Mouse (Mus musculus) megakaryocyte-erythroid progenitor cell, adult 5-6 weeks (primary cell): ENCODE measurements around the gene Reep6. TPM values are rescaled to one million over a fixed set of nuclear protein-coding genes. Genes with fewer than 3 reads are reported as not detected.
A peak's percentile ranks its signal among the peaks of the same experiment; 100 is the strongest.

Experiments
- ATAC-seq: replicated peaks from 2 replicates; pipeline ENCODE4 v1.8.0; 2016; ENCODE audit warnings: mild to moderate bottlenecking, inconsistent platforms; ENCODE audit not compliant: severe bottlenecking, poor library complexity, low FRiP score, low TSS enrichment
- total RNA-seq, 2 experiments: library from RNA; stranded (forward) in 1 of 2; stranded (reverse) in 1 of 2; fragments of 200-1000, 215-1000 nt in 1 of 2; fragments of >200 nt in 1 of 2; fragmentation: Nextera tagmentation in 1 of 2; gene quantifications; 2 replicates each; pipeline ENCODE4 v1.2.3; 2014 to 2017

Gene Reep6
- 23.1 and 23.7 TPM in 2 replicates for total RNA-seq (2014; fragmentation: Nextera tagmentation)
- total RNA-seq (2017) = 2.7 and 6.8 TPM in 2 replicates

DNA sequence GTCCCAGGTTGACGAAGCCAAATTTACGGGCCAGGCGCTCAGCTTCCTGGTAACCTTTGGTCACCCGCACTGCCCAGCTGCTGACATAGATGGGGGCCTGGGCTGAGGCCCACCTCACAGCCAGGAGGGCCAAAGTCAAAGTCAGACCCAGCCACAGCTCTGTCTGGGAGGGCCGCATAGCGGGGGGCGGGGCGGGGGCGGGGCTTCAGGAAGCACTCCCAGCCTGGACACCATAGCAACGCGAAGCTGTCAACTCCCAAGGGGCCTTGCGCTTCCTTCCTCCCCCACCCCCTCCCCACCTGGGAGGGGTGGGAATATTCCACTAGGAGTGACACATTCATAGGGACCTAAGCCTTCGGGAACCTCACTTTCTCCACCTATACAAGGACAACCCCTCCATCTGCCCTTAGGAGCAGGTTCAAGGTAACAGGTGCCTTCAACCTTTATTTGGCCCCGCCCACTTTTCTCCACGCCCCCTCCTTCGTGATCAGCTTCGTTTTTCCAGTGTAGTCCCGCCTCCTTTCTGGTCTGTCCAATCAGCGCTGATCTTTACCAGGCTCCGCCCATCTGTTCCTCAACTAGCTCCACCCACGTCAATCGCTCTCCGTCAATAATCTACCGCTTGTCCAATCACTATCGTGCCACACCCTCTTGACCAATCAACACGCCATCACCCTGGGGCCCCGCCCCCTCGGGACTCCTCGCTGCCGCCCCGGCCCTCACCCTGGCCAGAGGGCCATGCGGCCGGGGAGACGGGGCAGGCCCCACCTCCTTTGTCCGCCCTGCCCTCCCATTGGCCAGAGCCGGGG lies at the start of gene Reep6, which contains the start of gene Pcsk4:
Gene Reep6, plus strand, starts transcription at position 681 of the 809 bp plus-strand sequence.
Gene Pcsk4, minus strand, starts transcription at position 226 of the 809 bp plus-strand sequence.
- peak; percentile 88 for ATAC-seq

DNA sequence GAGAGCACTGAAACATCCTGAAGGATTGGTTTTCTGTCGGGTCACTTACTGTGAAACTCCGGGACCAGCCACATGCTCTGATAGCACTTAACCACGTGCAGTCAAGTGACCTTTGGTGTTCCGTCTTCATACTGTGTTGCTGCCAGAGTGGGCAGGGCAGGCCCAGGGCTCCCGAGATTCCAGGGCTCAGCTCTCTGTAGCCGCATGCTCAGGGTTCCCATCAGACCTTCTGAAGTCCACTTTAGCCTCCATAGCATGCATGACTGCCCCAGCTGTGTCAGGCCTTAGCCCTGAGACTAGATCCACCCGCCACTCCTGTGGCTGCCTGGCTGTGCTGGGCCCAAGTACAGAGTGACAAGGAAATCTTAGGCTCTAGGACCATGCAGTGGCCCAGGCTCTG lies 48.4 kb upstream of the Reep6 start:
- no peak for ATAC-seq

DNA sequence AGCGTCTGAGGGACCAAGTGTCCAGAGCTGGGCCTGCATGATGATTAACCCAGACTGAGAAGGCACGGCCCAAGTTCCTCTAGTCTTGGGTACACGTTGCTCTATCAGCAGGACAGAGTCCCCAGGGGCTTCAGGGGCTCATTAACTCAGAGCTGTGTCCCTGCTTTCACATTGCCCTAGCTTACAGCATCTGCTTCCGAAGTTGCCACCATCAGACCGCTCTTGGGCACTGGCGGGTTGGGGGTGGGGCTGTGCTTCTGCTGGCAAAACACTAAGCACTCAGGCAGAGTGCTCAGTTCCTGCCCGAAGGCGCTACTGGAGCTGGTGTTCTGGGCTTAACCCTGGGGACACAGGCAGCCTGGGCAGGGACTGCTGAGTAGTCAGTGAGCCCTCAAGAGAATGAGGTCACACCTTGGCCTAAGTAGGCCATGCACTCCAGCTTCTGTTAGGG lies 47.8 kb upstream of the Reep6 start:
- ATAC-seq = 0 out of 2 replicates have a peak, but pooled peaks have one; percentile 23

- no peak for ATAC-seq
These were observed 47.0 kb upstream of the Reep6 start for GRCm38 (mm10) chr10:80282481-80283441.

DNA sequence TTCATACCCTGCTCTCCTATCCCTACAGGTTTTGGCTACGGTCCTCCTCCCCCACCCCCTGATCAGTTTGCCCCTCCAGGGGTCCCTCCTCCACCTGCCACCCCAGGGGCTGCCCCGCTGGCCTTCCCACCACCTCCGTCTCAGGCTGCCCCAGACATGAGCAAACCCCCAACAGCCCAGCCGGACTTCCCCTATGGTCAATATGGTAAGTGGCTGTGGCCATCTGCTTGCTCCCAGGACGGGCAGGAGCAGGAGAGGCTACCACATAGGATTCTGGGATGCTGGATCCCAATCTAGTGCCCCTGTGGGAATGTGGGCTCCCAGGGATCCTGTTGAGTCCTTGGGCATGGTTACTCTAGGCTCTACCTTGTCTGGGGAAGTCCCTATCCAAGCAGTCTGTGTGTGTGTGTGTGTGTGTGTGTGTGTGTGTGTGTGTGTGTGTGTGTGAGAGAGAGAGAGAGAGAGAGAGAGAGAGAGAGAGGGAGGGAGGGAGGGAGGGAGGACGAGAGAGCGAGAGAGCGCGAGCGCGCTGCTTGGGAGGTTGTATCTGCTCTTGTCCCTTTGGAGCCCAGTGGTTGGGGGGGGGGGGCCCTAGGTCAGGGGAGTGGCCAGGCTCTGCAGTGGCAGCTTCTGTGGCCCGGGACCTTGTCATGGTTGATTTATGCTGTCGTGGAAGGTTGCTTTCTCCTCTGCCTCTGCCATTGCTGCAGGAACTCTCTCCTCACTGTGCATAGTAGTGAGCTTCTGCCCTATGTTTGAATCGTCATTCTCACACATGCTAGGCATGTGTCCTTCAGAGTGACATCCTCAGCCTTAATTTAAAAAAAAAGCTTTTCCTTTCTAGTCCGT lies 44.3 kb upstream of the Reep6 start:
- ATAC-seq = no peak

- no peak for ATAC-seq
These were observed 41.7 kb upstream of the Reep6 start for GRCm38 (mm10) chr10:80288097-80288496.

DNA sequence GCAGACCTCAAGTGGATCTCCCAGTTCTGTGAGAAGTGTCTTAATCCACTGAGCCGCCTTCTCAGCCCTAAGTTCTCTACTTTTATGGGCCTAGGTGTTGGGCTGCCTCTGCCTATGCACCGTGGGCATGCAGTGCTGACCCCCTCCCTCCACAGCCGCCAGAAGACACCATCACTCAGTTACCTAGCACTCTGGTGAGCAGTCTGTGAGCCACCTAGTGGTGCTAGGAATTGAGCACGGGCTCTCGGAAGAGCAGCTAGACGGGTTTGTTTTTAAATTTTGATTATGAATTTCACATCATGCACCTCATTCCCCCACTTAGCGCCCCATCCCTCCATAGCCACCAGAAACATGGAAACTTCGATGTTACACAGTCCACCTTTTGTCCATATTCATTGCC lies 41.1 kb upstream of the Reep6 start:
- ATAC-seq = no peak

DNA sequence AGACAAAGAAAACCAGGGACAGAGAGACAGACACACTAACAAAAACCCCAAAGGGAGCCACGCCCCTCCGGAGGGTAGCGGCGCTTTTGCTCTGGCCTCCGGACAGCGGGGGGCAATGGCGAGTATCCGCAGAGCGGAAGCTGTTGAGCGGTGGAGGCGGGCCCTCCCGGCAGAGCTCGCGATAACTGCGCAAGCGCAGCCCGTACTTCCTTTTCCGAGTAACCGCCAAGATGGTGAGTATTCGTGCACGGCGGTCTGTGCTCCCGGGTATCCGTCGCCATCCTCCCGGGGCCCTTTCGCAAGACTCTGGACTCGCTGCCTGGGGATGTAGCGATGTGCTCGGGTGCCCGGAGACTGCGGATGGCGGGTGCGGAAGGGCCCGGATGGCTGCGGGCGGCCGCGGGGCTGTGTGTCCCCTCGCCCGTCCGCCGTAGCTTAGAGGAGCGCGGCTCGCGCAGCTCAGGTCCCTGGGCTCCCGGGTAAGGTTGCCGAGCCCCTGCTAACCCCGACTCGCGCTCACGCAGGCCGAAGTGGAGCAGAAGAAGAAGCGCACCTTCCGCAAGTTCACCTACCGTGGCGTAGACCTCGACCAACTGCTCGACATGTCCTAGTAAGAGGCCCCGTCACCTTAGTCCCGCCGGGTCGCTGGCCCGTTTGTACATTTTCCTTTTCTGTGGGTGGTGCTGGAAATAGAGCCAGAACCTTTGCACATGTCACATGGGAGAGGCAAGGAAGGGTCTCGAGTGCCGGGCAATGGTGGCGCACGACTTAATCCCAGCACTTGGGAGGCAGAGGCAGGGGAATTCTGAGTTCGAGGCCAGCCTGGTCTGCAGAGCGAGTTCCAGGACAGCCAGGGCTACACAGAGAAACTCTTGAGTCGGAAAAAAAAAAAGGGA lies 37.3 kb upstream of the Reep6 start, which contains the start of gene Rps15:
Gene Rps15, plus strand, starts transcription at position 203 of the 896 bp plus-strand sequence.
- peak; percentile 72 for ATAC-seq

DNA sequence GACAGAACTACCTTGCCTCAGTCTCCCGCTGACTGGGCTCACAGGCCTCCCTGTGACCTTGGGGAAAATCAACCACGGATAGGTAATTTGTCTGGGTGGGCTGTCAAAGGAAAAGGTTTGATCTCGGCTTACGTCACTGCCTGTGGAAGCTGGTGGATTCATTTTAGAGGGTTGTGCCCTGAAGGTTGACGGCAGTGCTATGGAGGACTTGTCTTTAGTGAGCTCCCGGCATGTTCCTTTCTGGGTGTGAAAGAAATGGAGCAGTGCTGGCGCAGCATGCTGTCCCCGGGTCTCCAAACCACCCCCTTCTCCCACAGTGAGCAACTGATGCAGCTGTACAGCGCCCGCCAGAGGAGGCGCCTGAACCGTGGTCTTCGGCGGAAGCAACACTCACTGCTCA lies 36.4 kb upstream of the Reep6 start:
- no peak for ATAC-seq

DNA sequence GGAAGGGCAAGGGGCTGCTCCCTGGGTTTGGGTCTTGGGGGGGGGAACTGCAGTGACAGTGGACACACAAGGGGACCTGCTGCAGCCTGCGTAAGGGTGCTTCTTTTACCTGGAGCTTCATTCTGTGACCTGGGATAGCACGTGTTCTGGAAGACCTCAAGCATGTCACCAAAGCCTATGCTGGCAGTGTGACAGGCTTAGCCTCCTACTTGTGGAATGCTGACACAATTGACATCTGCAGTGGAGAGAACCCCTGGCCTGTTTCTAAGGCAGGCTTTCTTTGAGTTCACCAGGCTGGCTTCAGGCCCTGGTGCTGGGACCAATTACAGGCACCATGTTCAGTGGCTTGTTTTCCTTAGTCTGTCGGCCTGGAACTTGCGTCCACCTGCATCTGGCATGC lies 35.4 kb upstream of the Reep6 start:
- no peak for ATAC-seq

- ATAC-seq = no peak
These were observed 34.9 kb upstream of the Reep6 start for GRCm38 (mm10) chr10:80294788-80295303.

DNA sequence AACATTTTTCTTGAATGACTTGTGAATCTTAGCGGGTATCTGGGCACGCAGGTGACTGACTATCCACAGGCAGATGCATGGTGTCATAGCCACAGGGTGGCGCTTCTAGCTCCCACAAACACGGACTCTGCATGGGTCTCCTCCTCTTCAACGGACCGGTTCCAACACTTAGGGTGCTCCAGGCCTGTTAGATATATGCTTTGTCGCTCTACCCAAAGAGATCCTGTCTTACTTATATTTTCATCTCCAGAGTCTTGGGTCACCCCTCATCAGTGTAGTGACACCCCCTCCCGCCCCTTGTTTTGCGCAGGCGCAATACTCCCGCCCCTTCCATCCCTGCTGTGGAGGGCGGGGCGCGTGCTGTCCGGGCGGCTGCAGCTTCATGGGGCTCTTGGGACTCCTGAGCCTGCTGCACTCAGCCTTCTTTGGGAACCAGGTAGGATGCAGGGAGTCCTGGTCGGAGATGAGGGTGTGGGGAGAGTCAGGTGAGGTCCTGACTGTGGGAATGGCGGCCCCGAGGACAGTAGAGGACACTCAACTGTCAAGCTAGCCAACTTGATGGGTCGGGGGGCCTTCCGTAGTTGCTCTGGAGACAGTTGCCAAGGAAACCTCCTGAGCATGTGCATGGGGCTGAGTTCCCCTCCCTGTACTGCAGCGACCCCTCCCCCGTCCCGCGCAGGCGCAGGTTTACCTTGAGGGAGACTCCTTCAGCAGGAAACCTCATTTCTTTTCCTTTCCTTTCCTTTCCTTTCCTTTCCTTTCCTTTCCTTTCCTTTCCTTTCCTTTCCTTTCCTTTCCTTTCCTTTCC lies 33.9 kb upstream of the Reep6 start, which contains the start of gene Apc2:
Gene Apc2, plus strand, starts transcription at position 360 of the 808 bp plus-strand sequence.
- peak; percentile 62 for ATAC-seq

DNA sequence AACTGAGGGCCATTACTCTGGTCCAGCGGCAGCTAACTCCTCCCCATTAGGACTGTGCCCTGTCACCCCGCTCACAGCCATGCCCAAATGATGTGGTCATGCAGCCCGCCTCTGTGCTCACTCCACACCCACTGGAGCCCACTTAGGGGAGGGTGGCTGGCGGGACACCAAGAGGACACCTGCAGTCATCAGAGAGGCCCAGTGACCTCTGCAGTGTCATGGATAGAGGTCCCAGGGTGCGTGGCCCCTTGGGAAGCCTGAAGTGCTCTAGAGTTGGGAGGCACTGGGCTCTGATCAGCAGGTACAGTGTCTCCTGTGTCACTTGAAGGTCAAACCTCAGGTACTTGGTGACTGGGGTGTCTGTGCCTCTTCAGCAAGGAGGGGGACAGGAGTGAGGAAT lies 32.9 kb upstream of the Reep6 start:
- no peak for ATAC-seq

GRCm38 (mm10) chr10:80297526-80298133 lies 32.1 kb upstream of the Reep6 start:
- no peak for ATAC-seq

- no peak for ATAC-seq
These were observed 31.0 kb upstream of the Reep6 start for GRCm38 (mm10) chr10:80298571-80299281.

DNA sequence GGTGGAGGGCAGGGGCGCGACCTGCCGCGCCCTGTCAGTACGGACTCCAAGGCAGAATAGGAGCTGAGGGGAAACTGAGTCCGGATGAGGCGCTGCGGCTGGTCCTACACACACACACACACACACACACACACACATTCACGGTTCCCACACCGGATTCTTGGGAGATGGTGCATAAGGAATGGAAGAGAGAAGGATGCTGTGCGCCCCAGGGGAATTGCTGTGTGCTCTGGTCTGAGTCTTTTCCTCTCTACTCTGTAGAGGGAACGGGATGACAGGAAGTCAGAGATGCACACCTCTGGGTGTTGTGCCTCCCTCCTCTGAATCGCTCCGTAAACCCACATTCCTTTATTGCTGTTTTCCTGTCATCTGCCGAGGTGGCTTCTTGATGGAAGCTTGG lies 30.5 kb upstream of the Reep6 start:
- no peak for ATAC-seq
